Mouse (Mus musculus) right cerebral cortex, postnatal 25 days (tissue): Measurements from ENCODE around the gene Tead3.
"Not testable (repeated sequence)": the region's sequence is repeated elsewhere in the genome, so short reads cannot be mapped to it uniquely, and the experiment has no call there.

ENCODE experiments used
- DNase-seq: peaks from one replicate; pipeline ENCODE4 v3.0.0; 2022

The Tead3 gene

GRCm38 (mm10) chr17:28358576-28359261, 8.1 kb upstream of the Tead3 start:
- DNase-seq, result not testable (repeated sequence)

DNA sequence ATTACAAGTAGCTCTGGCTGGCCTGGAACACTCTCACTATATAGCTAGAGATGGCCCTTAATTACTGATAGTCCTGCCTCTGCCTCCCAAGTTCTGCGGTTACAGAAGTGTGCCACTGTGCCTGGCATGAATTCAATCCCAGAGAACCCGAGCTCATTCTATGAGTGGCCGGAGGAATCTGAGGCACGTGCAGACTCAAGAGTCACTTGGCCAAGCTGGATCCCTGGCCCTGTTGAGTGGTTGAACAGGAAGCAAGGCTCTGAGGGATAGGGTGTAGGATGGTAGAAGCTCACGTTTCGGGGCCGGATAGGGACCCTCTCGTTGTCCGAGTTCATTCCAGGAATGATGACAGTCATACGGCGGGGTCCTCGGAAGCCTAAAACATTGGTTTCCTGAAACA, 5.3 kb upstream of the Tead3 start:
- DNase-seq, result no peak

GRCm38 (mm10) chr17:28352018-28352417, 1.4 kb upstream of the Tead3 start:
- DNase-seq, result no peak

DNA sequence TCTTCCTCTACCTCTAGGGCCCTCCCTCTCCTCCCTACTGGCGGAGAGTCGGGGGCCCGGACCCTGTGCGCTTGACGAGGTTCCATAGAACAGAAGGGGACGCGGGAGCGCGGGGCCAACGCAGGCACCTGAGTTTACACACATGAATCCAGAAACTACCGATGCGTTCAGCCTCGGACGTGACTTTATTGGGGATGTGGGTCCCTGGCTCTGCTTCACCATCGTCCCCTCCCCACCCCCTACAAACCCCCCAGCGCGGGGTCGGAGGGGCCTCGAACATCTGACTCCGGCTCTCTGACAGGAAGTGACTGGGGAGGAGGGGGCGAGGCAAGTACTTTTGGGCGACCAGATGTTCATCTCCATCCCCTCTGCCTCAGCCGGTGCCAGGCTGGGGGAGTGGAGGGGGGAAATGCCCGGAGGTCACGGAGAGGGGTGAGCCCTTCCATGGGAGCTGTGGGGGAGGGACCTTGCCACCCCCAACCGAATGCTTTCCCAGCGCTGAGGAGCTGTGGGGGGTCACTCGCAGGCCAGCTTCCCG, 805 bp upstream of the Tead3 start:
- DNase-seq, result no peak

DNA sequence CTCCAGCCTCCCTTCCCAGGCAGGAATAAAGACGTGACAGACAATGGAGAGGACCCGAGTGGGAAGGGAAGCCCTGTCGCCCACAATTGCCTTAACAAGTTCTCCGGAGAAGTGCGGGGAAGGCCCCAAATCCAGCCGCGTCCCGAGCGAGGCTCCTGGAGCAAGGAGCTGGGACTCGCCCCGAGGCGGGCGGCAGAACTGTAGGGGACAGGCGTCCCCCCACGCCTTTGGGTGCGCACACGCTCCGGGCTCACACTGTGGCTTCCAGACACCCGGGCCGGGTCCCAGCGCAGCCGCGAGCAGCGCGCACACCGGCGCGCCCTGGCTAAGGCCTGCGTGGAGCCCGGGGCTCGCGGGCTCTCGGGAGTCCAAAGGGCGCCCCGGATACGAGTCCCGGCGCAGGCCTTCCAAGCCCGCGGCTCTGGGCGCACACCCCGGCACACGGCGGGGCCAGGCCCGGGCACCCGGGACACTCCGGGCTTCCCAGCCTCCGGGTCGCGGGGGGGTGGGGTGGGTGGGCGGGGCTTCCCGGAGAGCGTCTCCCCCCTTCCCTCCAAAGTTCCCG, 634 bp downstream of the Tead3 start:
- DNase-seq, result no peak

DNA sequence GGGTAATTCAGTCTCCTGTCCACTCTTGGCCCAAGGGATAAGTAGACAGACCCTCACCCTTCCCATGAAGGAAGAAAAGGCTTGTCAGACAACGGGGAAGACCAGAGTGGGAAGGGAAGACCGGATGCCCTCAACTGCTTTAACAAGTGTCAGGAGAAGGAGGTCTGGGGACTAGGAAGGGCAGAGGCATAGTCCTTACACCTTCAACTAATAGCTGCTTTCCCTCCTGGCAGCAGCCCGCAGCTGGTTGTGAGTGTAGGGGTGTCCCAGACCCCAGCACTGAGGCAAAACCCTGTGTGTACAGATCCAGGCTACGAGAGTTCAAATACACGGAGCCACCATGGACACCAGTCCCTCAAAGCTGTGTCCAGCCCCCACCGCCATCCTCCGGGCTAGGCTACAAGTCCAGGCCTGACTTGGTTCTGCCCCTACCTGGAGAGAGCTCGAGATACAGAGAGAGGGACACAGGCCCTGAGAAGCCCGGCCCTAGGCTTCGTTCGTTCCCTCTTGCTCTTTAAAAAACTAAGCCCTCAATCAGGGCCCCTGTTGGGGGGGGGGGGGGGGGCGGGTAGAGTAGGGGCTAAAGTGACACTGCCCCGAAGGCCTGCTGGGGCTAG, 1.2 kb downstream of the Tead3 start:
- DNase-seq, result no peak

GRCm38 (mm10) chr17:28348211-28348610, 2.4 kb downstream of the Tead3 start:
- DNase-seq, result no peak

DNA sequence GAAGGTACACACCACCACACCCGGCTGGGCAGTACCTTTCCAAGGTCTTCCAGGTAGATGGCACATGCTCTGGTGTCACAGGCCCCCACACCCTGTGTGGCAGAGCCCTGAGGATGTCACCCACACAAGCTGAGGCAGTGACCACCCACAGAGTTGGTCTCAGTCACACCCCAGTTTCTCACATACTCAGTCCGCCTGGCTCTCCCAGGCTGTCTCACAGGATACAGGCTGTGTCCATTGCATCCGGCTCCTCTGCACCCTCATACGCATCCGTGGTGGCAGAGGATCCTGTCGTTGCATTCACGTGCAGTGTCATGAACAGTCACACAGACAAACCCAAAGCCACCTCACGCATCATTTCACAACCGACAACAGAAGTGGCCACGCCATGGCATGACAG, 3.3 kb downstream of the Tead3 start:
- DNase-seq, result no peak

GRCm38 (mm10) chr17:28345882-28346281, 4.7 kb downstream of the Tead3 start:
- DNase-seq, result no peak

DNA sequence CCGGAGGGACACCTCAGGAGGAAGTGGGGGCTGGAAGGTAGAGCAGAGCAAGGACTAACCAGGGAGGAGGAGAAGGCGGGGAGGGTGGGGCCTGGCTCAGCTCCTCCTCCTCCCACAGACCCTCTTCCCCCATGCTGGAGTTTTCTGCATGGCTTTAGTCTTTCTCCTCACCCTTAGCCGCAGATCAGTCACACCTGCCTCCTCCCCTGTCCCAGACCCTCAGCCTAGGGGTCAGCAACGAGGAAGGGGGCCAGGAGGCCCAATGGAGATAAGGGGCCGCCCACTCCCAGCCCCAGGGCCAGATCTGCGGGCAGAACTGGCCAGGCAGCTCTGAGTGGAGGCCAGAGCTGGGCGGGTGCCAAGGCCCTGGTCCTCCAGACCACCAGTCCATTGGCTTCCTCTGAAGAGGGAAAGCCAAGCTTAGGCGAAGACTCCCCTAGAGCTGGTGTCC, 5.3 kb downstream of the Tead3 start:
- DNase-seq, result no peak

DNA sequence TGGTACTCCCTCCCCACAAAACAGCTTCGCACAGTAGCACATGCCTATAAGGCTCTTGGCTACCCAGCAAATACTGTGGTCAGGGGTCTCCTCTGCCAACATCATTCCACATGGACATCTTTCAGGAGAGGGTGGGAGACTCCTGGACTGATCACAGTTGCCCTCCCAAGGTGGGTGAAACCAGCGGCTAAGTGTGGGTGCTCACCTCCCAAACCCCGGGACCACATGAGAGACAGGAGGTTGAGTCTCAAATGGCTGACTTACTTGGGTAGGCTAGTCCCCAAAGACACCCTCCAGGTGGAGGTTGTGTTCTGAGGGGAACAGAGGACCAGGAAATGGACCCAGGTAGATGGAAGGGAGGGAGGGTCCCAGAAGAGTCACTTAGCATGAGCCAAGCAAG, 5.9 kb downstream of the Tead3 start:
- DNase-seq, result no peak

GRCm38 (mm10) chr17:28344050-28344607, 6.5 kb downstream of the Tead3 start:
- no peak for DNase-seq

DNA sequence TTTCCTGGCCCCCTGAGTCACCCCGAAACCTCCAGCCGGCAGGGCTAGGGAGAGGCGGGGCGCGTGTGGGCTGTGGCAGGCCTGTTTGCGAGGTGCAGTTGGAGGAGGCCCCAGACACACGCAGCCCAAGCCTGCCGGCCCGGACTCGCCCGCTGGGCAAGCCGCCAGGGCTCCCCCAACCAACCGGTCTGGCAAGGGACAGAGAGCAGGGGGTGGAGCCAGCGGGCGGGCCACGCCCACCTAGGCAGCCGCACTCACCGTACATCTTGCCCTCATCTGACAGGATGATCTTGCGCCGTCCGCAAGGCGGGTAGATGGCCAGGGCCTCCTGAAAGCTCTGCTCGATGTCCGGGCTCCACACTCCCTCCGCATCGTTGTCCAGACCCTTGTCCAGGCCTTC, 9.5 kb downstream of the Tead3 start:
- peak; percentile 62 for DNase-seq

- no peak for DNase-seq
These were observed 10.0 kb downstream of the Tead3 start for GRCm38 (mm10) chr17:28340578-28340977.

GRCm38 (mm10) chr17:28337547-28337946, 13.1 kb downstream of the Tead3 start:
- no peak for DNase-seq

GRCm38 (mm10) chr17:28335267-28335666, 15.3 kb downstream of the Tead3 start:
- DNase-seq, result no peak

- DNase-seq, result no peak
These were observed 17.6 kb downstream of the Tead3 start for GRCm38 (mm10) chr17:28332915-28333546.

GRCm38 (mm10) chr17:28332113-28332914, 18.3 kb downstream of the Tead3 start:
- DNase-seq, result no peak

- no peak for DNase-seq
These were observed 19.1 kb downstream of the Tead3 start for GRCm38 (mm10) chr17:28331241-28332112.

DNA sequence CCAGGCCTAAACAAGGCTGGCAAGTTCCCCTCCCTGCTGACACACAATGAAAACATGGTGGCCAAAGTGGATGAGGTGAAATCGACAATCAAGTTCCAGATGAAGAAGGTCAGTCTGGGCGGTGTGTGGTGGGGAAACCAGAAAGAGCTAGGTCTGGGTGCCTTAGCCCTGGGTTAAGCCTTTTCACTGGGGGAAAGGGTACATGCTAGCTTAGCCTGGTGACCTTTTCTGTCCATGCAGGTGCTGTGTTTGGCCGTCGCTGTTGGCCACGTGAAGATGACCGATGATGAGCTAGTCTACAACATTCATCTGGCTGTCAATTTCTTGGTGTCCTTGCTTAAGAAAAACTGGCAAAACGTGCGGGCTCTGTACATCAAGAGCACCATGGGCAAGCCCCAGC, 20.0 kb downstream of the Tead3 start:
- DNase-seq, result not testable (repeated sequence)

GRCm38 (mm10) chr17:28330232-28330546, 20.4 kb downstream of the Tead3 start:
- no peak for DNase-seq
